Mouse (Mus musculus) T-cell, adult 66 days (primary cell): ENCODE data around the gene Olfr1423. TPM values are rescaled to one million over a fixed set of nuclear protein-coding genes. Genes with fewer than 3 reads are reported as not detected.

Source experiments
- total RNA-seq, 2 experiments: library from RNA; stranded (reverse); gene quantifications; 3 replicates in 1 of 2; 4 replicates in 1 of 2; pipeline ENCODE4 v1.2.4; 2023

Olfr1423 gene
- not detected for total RNA-seq

GRCm38 (mm10) chr19:12041217-12041616, at the start of gene Olfr1423:
Olfr1423 (minus strand) TSS chr19:12041317.

GRCm38 (mm10) chr19:12077631-12078030, 36.5 kb upstream of the Olfr1423 start, which contains the start of gene Olfr1425:
Olfr1425 (minus strand) TSS chr19:12077731.

GRCm38 (mm10) chr19:12062582-12062981, 21.5 kb upstream of the Olfr1423 start, which contains the start of gene Olfr1424:
Olfr1424 (minus strand) TSS chr19:12062682.

Other genes starting within 250 kb of the Olfr1423 start
- gene Stx3, start 221.9 kb downstream of the Olfr1423 start, total RNA-seq = 1 to 10 TPM; 7.5 to 9.4 TPM
- gene Olfr1417, start 202.1 kb downstream of the Olfr1423 start, total RNA-seq = not detected
- gene Olfr1418, start 180.3 kb downstream of the Olfr1423 start, total RNA-seq = not detected
- gene Olfr1419, start 166.2 kb downstream of the Olfr1423 start, total RNA-seq = not detected
- not detected for gene Olfr1420, start 154.8 kb downstream of the Olfr1423 start, total RNA-seq
- gene Patl1, start 128.9 kb downstream of the Olfr1423 start, total RNA-seq = 10 to 100 TPM; 52.7 to 54.4 TPM
- 10 to 100 TPM; 44.4 to 45.5 TPM for gene Osbp, start 75.4 kb downstream of the Olfr1423 start, total RNA-seq
- not detected for gene Olfr1424, start 21.4 kb upstream of the Olfr1423 start, total RNA-seq
- not detected for gene Olfr1425, start 36.4 kb upstream of the Olfr1423 start, total RNA-seq
- gene Olfr1426, start 50.7 kb upstream of the Olfr1423 start, total RNA-seq = not detected
- gene Olfr1427, start 62.0 kb upstream of the Olfr1423 start, total RNA-seq = not detected
- not detected for gene Olfr1428, start 74.6 kb upstream of the Olfr1423 start, total RNA-seq
- gene Olfr76, start 81.9 kb upstream of the Olfr1423 start, total RNA-seq = not detected
- gene Olfr1555-ps1, start 128.8 kb upstream of the Olfr1423 start, total RNA-seq = not detected
- gene Olfr1431, start 159.3 kb upstream of the Olfr1423 start, total RNA-seq = not detected
- gene Olfr1432, start 191.3 kb upstream of the Olfr1423 start, total RNA-seq = not detected
- gene Olfr262, start 200.3 kb upstream of the Olfr1423 start, total RNA-seq = not detected
- not detected for gene Olfr235, start 219.7 kb upstream of the Olfr1423 start, total RNA-seq
- not detected for gene Olfr1434, start 238.5 kb upstream of the Olfr1423 start, total RNA-seq